Mouse (Mus musculus) liver, embryonic 12.5 days (tissue): ENCODE results near the gene Timp4. TPM values are rescaled to one million over a fixed set of nuclear protein-coding genes. Genes with fewer than 3 reads are reported as not detected.
"Not testable (repeated sequence)": the region's sequence is repeated elsewhere in the genome, so short reads cannot be mapped to it uniquely, and the experiment has no call there.

Experiments
- ATAC-seq: fragments of 200-750 bp; cut with Nextera tagmentation; 2 replicates; pipeline ENCODE4 v1.8.0; 2017; ENCODE audit warnings: moderate number of reproducible peaks, mild to moderate bottlenecking, moderate library complexity
- H3K27ac ChIP-seq: fragments of 300-500 bp; sonication (generic); 2 replicates; pipeline ENCODE4 v1.5.1; 2016; ENCODE audit warnings: mild to moderate bottlenecking
- H3K27me3 ChIP-seq: fragments of 300-500 bp; sonication (generic); replicated peaks from 2 replicates; pipeline ENCODE4 v1.6.1; 2016; ENCODE audit warnings: mild to moderate bottlenecking, moderate library complexity
- H3K36me3 ChIP-seq: fragments of 300-500 bp; sonication (generic); 2 replicates; pipeline ENCODE4 v1.6.1; 2016; ENCODE audit warnings: mild to moderate bottlenecking, moderate library complexity
- H3K4me1 ChIP-seq: fragments of 300-500 bp; sonication (generic); 2 replicates; pipeline ENCODE4 v1.6.1; 2016
- H3K4me2 ChIP-seq: fragments of 300-500 bp; sonication (generic); 2 replicates; pipeline ENCODE4 v1.6.1; 2016; ENCODE audit warnings: mild to moderate bottlenecking, moderate library complexity
- H3K4me3 ChIP-seq: fragments of 300-500 bp; sonication (generic); 2 replicates; pipeline ENCODE4 v1.5.1; 2016; ENCODE audit warnings: mild to moderate bottlenecking, moderate library complexity
- H3K9ac ChIP-seq: fragments of 300-500 bp; sonication (generic); 2 replicates; pipeline ENCODE4 v1.6.1; 2016; ENCODE audit warnings: mild to moderate bottlenecking, moderate library complexity
- H3K9me3 ChIP-seq: fragments of 300-500 bp; sonication (generic); replicated peaks from 2 replicates; pipeline ENCODE4 v1.6.1; 2016; ENCODE audit warnings: mild to moderate bottlenecking, moderate library complexity
- WGBS: fragments of 180-500 bp; shearing (Covaris S2); methylation state at CpG from one replicate; pipeline ENCODE4 v1.1.7; 2016; ENCODE audit not compliant: insufficient replicate concordance; 5-methylcytosine and 5-hydroxymethylcytosine counted together
- polyA plus RNA-seq: library from polyadenylated mRNA; unstranded; fragments of >200 nt; fragmentation: Nextera tagmentation; extraction: Ambion mirVana; gene quantifications from 2 replicates; pipeline ENCODE4 v1.2.1, GENCODE M21; 2016

Gene Timp4
- polyA plus RNA-seq, 1 experiment from 2014 or later, result not detected

DNA sequence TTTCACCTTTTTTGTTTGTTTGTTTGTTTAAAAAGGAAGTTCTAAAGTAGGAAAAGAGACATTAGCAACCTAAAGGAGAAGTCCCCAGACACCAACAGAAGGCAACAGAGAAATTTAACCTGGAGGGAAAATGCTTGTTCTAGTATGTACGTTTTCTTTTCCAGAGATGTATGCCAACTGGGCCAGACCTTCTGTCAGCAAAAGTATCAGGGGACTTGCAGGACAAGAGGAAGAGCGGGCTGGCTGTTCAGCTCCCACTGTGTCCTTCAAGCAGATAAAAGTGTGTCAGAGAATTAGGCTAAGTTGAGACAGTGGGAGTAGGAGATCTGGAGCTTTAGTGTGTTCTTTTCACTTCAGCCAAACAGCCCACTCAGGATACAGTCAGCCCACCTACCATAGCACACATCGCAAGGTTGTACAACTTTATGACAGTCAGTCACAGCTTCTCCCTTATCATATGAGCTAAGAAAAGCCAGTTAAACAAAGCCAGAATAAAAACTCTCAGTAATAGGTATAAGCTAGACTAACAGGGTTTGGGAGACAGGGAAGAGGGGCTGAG, 6.4 kb downstream of the Timp4 start:
- Histone ChIP-seq H3K4me1 (no peaks in the 10 kb centered on the region), H3K9me3 (no peaks in the 10 kb centered on the region), H3K27ac (no peak overlapping the region), H3K36me3 (no peaks in the 10 kb centered on the region), H3K9ac (no peak overlapping the region), H3K4me3 (no peak overlapping the region), H3K27me3 (no peaks in the 10 kb centered on the region), H3K4me2 (no peak overlapping the region)
- no peak for ATAC-seq
- WGBS, result 79% methylated on average over 3 of the region's 3 CpGs

- Histone ChIP-seq H3K27ac (no peak overlapping the region), H3K4me1 (no peaks in the 10 kb centered on the region), H3K27me3 (no peaks in the 10 kb centered on the region), H3K4me3 (no peak overlapping the region), H3K36me3 (no peaks in the 10 kb centered on the region), H3K9me3 (no peaks in the 10 kb centered on the region), H3K9ac (no peak overlapping the region), H3K4me2 (no peak overlapping the region)
- ATAC-seq, result no peak
- 46% methylated on average over 2 of the region's 2 CpGs for WGBS
Measured at GRCm38 (mm10) chr6:115244222-115244621, 7.8 kb downstream of the Timp4 start.

DNA sequence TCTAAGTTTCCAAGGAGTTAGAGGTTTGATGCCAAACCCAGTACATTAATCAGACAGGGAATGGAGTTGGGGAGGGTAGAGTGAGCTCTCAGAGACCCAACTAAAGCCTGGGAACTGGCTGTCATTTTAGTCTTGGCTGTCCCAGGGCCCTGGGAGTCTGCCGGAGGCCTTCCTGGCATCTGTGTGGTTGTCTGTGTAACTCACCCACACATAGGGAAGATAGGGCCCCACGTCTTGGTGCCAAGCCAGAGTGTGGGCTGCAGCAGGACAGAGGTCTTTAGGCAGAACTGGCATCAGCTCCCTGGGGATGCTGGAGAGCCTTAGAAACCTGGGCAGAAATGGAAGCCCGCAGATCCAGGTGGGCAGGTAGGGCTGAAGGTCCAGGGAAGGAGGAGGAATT, 10.1 kb downstream of the Timp4 start:
- no peaks in the 10 kb centered on the region for H3K9me3 ChIP-seq
- no peak overlapping the region for H3K9ac ChIP-seq
- H3K4me1 ChIP-seq, result no peaks in the 10 kb centered on the region
- no peak overlapping the region for H3K4me3 ChIP-seq
- no peaks in the 10 kb centered on the region for H3K36me3 ChIP-seq
- H3K27me3 ChIP-seq, result no peaks in the 10 kb centered on the region
- no peak overlapping the region for H3K4me2 ChIP-seq
- ATAC-seq, result no peak
- H3K27ac ChIP-seq, result no peak overlapping the region
- 76% methylated on average over 3 of the region's 3 CpGs for WGBS

DNA sequence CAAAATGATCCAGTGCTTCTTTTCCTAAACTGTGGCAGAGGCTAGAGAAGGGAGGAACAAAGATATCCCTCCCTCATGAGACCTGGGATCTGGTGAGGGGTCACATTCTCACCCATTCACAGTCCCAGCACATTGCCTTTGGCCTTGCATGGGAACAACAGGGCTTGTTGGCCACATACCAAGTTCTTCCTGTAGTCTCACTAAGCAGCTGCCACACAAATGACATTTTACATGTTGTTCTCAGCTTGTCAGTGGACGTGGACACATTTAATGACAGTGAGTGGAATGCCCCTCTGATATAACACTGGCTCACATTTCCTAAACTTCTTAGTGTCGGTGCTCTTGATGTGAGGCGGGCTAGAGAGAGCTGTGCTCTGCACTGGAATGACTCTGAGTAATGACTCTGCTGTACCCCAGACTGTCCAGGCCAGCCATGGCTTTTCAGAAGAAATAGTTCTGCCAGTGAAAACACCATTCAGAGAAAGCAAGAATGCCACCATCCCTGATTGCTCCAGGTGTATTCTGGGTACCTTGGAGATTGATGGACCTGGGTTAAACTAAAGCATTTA, 10.8 kb downstream of the Timp4 start:
- no peaks in the 10 kb centered on the region for H3K36me3 ChIP-seq
- H3K9me3 ChIP-seq, result no peaks in the 10 kb centered on the region
- H3K27ac ChIP-seq, result no peak overlapping the region
- H3K9ac ChIP-seq, result no peak overlapping the region
- no peak overlapping the region for H3K4me2 ChIP-seq
- no peak overlapping the region for H3K4me3 ChIP-seq
- no peaks in the 10 kb centered on the region for H3K27me3 ChIP-seq
- WGBS, result 67% methylated on average over 3 of the region's 3 CpGs
- H3K4me1 ChIP-seq, result no peaks in the 10 kb centered on the region
- no peak for ATAC-seq

GRCm38 (mm10) chr6:115240431-115240830, 11.6 kb downstream of the Timp4 start:
- not testable (repeated sequence) for H3K27ac ChIP-seq, H3K27me3 ChIP-seq

GRCm38 (mm10) chr6:115239335-115239734, 12.7 kb downstream of the Timp4 start:
- no peak overlapping the region for H3K4me2 ChIP-seq
- H3K27ac ChIP-seq, result no peak overlapping the region
- no peaks in the 10 kb centered on the region for H3K9me3 ChIP-seq
- 0 out of 2 replicates have a peak, but pooled peaks cover 4% of the 10 kb centered on the region for H3K27me3 ChIP-seq
- no peak for ATAC-seq
- H3K4me3 ChIP-seq, result no peak overlapping the region
- no peaks in the 10 kb centered on the region for H3K4me1 ChIP-seq
- no peak overlapping the region for H3K9ac ChIP-seq
- 74% methylated on average over 7 of the region's 7 CpGs for WGBS
- no peaks in the 10 kb centered on the region for H3K36me3 ChIP-seq

More at GRCm38 (mm10) chr6:115240431-115240830, 11.6 kb downstream of the Timp4 start:
- H3K4me3 ChIP-seq, H3K36me3 ChIP-seq, H3K9me3 ChIP-seq, H3K4me2 ChIP-seq, H3K9ac ChIP-seq, ATAC-seq, H3K4me1 ChIP-seq: not testable (repeated sequence)
- WGBS, result 34% methylated on average over 2 of the region's 2 CpGs

- H3K27me3 ChIP-seq, result 0 out of 2 replicates have a peak, but pooled peaks cover 4% of the 10 kb centered on the region
- H3K4me1 ChIP-seq, result no peaks in the 10 kb centered on the region
- H3K4me2 ChIP-seq, result no peak overlapping the region
- H3K36me3 ChIP-seq, result no peaks in the 10 kb centered on the region
- no peak overlapping the region for H3K4me3 ChIP-seq
- H3K9ac ChIP-seq, result no peak overlapping the region
- H3K27ac ChIP-seq, result no peak overlapping the region
- no peak for ATAC-seq
- H3K9me3 ChIP-seq, result no peaks in the 10 kb centered on the region
- WGBS, result 67% methylated on average over 9 of the region's 9 CpGs
Measured at GRCm38 (mm10) chr6:115238031-115239027, 13.7 kb downstream of the Timp4 start.

DNA sequence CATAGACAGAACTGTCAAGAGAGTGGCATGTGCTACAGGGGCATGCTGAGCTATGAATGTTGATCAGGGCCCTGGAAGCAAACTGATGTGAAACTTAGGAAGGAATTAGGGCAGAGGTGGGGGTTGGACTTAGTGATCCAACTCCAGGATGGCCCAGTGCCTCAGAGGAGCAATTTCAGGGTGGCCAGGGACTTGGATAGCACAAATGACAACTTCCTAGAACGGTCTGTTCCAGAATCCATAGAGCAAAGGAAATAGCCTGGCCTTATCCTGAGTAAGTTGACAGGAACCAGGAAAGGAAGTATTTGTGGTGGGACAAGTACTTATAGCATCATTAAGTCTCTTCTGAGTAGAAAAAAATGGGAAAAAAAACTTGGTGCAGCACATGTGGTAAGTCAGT, 19.4 kb downstream of the Timp4 start:
- Histone ChIP-seq H3K27me3 (0 out of 2 replicates have a peak, but pooled peaks cover 4% of the 10 kb centered on the region), H3K4me3 (no peak overlapping the region), H3K27ac (no peak overlapping the region), H3K4me2 (no peak overlapping the region), H3K36me3 (no peaks in the 10 kb centered on the region), H3K9ac (no peak overlapping the region), H3K4me1 (no peaks in the 10 kb centered on the region), H3K9me3 (no peaks in the 10 kb centered on the region)
- no peak for ATAC-seq
- 43% methylated on average over 1 of the region's 1 CpGs for WGBS

GRCm38 (mm10) chr6:115231836-115232235, 20.2 kb downstream of the Timp4 start:
- H3K4me2 ChIP-seq, result no peak overlapping the region
- H3K27me3 ChIP-seq, result 0 out of 2 replicates have a peak, but pooled peaks cover 4% of the 10 kb centered on the region

DNA sequence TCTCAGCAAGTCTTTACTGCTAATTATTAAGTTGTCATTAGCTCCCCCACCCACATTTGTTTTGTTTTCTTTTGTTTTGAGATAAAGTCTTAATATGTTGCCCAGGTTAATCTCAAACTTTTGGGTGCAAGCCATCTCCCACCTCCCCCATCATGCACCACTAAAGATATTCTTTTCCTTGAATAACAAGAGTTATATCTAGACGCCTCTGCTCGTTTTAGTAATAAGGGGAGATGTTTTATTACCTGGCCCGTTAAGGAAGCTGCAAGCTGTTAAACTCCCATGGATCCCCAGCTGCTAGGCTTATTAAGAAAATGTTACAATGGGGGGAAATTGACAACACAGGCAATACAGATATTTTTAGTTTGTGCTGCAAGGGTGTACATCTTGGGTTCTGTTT, 21.4 kb downstream of the Timp4 start:
- ATAC-seq, result no peak
- 58% methylated on average over 3 of the region's 3 CpGs for WGBS
- Histone ChIP-seq H3K27ac (no peak overlapping the region), H3K9ac (no peak overlapping the region), H3K36me3 (no peaks in the 10 kb centered on the region), H3K9me3 (no peaks in the 10 kb centered on the region), H3K4me1 (no peaks in the 10 kb centered on the region), H3K4me3 (no peak overlapping the region), H3K4me2 (no peak overlapping the region), H3K27me3 (0 out of 2 replicates have a peak, but pooled peaks cover 4% of the 10 kb centered on the region)

More at GRCm38 (mm10) chr6:115231836-115232235, 20.2 kb downstream of the Timp4 start:
- no peak for ATAC-seq
- Histone ChIP-seq H3K4me1 (no peaks in the 10 kb centered on the region), H3K4me3 (no peak overlapping the region), H3K9ac (no peak overlapping the region), H3K9me3 (no peaks in the 10 kb centered on the region), H3K27ac (no peak overlapping the region), H3K36me3 (no peaks in the 10 kb centered on the region)
- 59% methylated on average over 4 of the region's 4 CpGs for WGBS

DNA sequence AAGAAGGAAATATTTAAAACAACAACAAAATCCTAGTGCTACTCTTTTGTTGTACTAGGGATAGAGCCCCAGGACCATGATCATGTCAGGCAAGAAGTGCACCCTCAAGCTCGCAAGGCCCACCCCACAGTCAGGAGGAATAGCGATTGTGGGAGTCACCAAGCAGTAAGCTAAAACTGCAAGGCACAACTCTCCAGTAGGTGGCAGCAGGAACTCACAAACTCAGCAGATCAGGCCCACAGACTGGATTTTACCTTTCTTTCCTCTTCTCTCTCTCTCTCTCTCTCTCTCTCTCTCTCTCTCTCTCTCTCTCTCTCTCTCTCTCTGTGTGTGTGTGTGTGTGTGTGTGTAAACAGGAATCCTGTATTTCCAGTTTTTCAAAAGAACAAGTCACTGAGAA, 24.5 kb downstream of the Timp4 start:
- no peak overlapping the region for H3K4me3 ChIP-seq
- no peaks in the 10 kb centered on the region for H3K9me3 ChIP-seq
- H3K4me1 ChIP-seq, result no peaks in the 10 kb centered on the region
- ATAC-seq, result no peak
- no peak overlapping the region for H3K27ac ChIP-seq
- WGBS, result 9% methylated on average over 2 of the region's 2 CpGs
- H3K27me3 ChIP-seq, result 0 out of 2 replicates have a peak, but pooled peaks cover 3% of the 10 kb centered on the region
- H3K36me3 ChIP-seq, result no peaks in the 10 kb centered on the region
- no peak overlapping the region for H3K4me2 ChIP-seq
- no peak overlapping the region for H3K9ac ChIP-seq

DNA sequence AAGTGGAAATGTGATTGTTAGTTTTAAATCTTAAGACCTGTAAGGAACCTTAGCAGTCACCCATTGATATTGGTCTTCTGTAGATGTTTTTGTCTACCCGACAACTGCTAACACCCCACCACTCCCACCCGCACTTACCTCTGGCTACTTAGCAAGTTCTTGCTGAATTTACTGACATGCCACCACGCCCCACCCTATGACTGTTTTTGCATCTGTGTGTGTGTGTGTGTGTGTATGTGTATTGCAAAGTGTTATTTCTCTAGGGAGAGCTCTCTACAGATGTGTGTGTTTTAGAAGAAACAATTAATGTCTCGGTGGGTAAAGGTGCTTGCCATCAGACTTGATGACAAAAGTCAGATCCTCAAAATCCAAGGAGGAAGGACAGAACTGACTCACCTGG, 25.0 kb downstream of the Timp4 start, which contains the start of gene Gm17482:
TSS of gene Gm17482 (plus strand) at position 301 of the 400 bp plus-strand sequence.
- H3K27me3 ChIP-seq, result 0 out of 2 replicates have a peak, but pooled peaks cover 3% of the 10 kb centered on the region
- no peaks in the 10 kb centered on the region for H3K36me3 ChIP-seq
- H3K4me1 ChIP-seq, result no peaks in the 10 kb centered on the region
- 62% methylated on average over 4 of the region's 4 CpGs for WGBS
- ATAC-seq, result no peak
- no peak within 1 kb of the TSS for H3K27ac ChIP-seq
- no peak within 1 kb of the TSS for H3K4me2 ChIP-seq
- H3K4me3 ChIP-seq, result no peak within 1 kb of the TSS
- H3K9me3 ChIP-seq, result no peaks in the 10 kb centered on the region
- no peak within 1 kb of the TSS for H3K9ac ChIP-seq
